Mouse (Mus musculus): Measurements from ENCODE around the gene 4933415A04Rik. TPM values are rescaled to one million over a fixed set of nuclear protein-coding genes. Genes with fewer than 3 reads are reported as not detected.

4933415A04Rik gene
- polyA plus RNA-seq, 1 experiment from 2014 or later, result 3.8 TPM

GRCm38 (mm10) chr11:43621769-43622168 is 34.9 kb downstream of the 4933415A04Rik start:
- WGBS, result 64% methylated on average over 5 of the region's 5 CpGs
- Histone ChIP-seq H3K4me3 (replicated peaks; ENCODE audit: low read depth, low read length) (no peak overlapping the region), H3K9ac (ENCODE audit: low read depth, low read length) (no peak overlapping the region), H3K4me1 (replicated peaks; ENCODE audit: insufficient read depth, low read length) (peaks cover 11% of the 10 kb centered on the region), H3K27me3 (ENCODE audit: insufficient read depth, low read length) (no peaks in the 10 kb centered on the region), H3K27ac (peak overlapping the region; percentile 58; the same call in 1 of the 2 replicates), H3K4me2 (ENCODE audit: low read length) (no peak overlapping the region), H3K9me3 (replicated peaks; ENCODE audit: low read length) (no peaks in the 10 kb centered on the region), H3K36me3 (ENCODE audit: insufficient read depth, low read length) (no peaks in the 10 kb centered on the region)
- ATAC-seq (replicated peaks; ENCODE audit: low FRiP score, low read depth) (peak; percentile 76), DNase-seq (ENCODE audit: low spot score) (no peak)
- TF ChIP-seq CTCF (IDR thresholded peaks at IDR 0.05; ENCODE audit: low read depth), result no peak

DNA sequence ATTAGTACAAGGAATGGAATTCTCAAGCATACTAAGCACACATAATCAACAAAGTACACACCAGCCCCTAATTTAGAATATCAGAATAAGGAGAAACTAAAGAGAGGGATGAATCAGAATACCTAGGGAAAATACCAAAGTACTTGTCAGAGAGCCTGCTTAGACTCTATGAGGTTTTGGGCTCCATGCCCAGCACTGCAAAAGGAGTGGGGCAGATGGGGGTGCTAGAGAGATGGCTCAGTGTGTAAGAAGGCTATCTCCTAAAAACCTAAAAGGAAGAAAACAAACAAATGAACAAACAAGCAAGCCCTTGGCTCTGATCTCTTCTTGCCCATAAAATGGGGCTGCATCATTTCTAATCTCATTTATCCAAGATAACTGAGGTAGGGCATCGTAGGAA is 37.5 kb downstream of the 4933415A04Rik start:
- no peaks in the 10 kb centered on the region for H3K9me3 ChIP-seq (replicated peaks; ENCODE audit: low read length)
- ATAC-seq (replicated peaks; ENCODE audit: low FRiP score, low read depth) (no peak), DNase-seq (ENCODE audit: low spot score) (no peak)
- H3K27ac ChIP-seq, result no peak overlapping the region
- H3K9ac ChIP-seq (ENCODE audit: low read depth, low read length), result no peak overlapping the region
- peaks cover 11% of the 10 kb centered on the region for H3K4me1 ChIP-seq (replicated peaks; ENCODE audit: insufficient read depth, low read length)
- H3K36me3 ChIP-seq (ENCODE audit: insufficient read depth, low read length), result no peaks in the 10 kb centered on the region
- H3K27me3 ChIP-seq (ENCODE audit: insufficient read depth, low read length), result no peaks in the 10 kb centered on the region
- WGBS, result 94% methylated on average over 1 of the region's 1 CpGs
- no peak overlapping the region for H3K4me3 ChIP-seq (replicated peaks; ENCODE audit: low read depth, low read length)
- no peak for TF ChIP-seq CTCF (IDR thresholded peaks at IDR 0.05; ENCODE audit: low read depth)
- no peak overlapping the region for H3K4me2 ChIP-seq (ENCODE audit: low read length)

- H3K4me2 ChIP-seq (ENCODE audit: low read length), result peak overlapping the region; percentile 34
- no peaks in the 10 kb centered on the region for H3K27me3 ChIP-seq (ENCODE audit: insufficient read depth, low read length)
- 0 out of 2 replicates have a peak, but pooled peaks have one; percentile 3 for TF ChIP-seq CTCF (IDR thresholded peaks at IDR 0.05; ENCODE audit: low read depth)
- ATAC-seq (replicated peaks; ENCODE audit: low FRiP score, low read depth) (peak; percentile 75), DNase-seq (ENCODE audit: low spot score) (peak; percentile 81)
- H3K9ac ChIP-seq (ENCODE audit: low read depth, low read length), result peak overlapping the region; percentile 19
- peaks cover 11% of the 10 kb centered on the region for H3K4me1 ChIP-seq (replicated peaks; ENCODE audit: insufficient read depth, low read length)
- 5% methylated on average over 12 of the region's 12 CpGs for WGBS
- no peaks in the 10 kb centered on the region for H3K9me3 ChIP-seq (replicated peaks; ENCODE audit: low read length)
- 0 out of 2 replicates have a peak overlapping the region, but pooled peaks have one; percentile 9 for H3K4me3 ChIP-seq (replicated peaks; ENCODE audit: low read depth, low read length)
- peak overlapping the region; percentile 62 for H3K27ac ChIP-seq
- H3K36me3 ChIP-seq (ENCODE audit: insufficient read depth, low read length), result no peaks in the 10 kb centered on the region
Measured at GRCm38 (mm10) chr11:43626300-43626926, 39.6 kb downstream of the 4933415A04Rik start.

DNA sequence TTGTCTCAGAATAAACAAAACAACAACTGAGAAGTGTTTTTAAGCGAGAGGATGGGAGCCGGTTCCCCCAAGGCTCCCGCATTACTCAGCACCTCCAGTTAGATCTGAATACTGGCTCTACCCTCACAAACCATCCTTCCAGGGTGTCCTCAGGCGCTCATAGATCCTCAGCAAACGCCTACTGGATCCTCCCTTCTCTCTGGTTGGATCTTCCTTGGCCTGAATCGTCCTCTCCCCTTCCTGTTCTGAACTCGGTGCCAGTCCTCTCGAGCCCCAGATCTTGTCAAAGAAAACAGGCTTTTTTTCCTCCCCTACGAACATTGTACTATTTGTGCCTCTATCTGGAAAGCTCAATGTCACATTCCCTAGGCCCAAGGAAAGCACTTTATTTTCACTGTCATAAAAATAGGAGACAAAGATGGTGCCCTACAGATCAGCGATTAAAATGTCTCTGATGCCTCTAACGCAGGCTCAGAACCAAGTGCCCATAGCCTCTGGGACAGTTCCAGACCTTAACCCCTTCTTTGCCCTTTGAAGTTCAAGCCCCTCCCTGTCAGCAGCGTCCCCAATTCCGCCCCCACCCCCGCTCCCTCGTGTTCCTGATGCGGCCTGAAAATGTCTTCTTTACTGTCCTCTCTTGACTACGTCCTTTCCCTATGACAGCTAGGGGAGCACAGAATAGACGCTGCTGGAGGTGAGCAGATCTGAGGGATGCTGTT is 40.2 kb downstream of the 4933415A04Rik start:
- 31% methylated on average over 18 of the region's 18 CpGs for WGBS
- DNase-seq (ENCODE audit: low spot score) (no peak), ATAC-seq (replicated peaks; ENCODE audit: low FRiP score, low read depth) (no peak)
- Histone ChIP-seq H3K36me3 (ENCODE audit: insufficient read depth, low read length) (no peaks in the 10 kb centered on the region), H3K4me3 (replicated peaks; ENCODE audit: low read depth, low read length) (0 out of 2 replicates have a peak overlapping the region, but pooled peaks have one; percentile 9), H3K9ac (ENCODE audit: low read depth, low read length) (no peak overlapping the region; the same call in 1 of the 2 replicates), H3K27ac (peak overlapping the region; percentile 62), H3K9me3 (replicated peaks; ENCODE audit: low read length) (no peaks in the 10 kb centered on the region), H3K27me3 (ENCODE audit: insufficient read depth, low read length) (no peaks in the 10 kb centered on the region), H3K4me1 (replicated peaks; ENCODE audit: insufficient read depth, low read length) (peaks cover 11% of the 10 kb centered on the region), H3K4me2 (ENCODE audit: low read length) (peak overlapping the region; percentile 34)
- no peak for TF ChIP-seq CTCF (IDR thresholded peaks at IDR 0.05; ENCODE audit: low read depth)

- no peak for TF ChIP-seq CTCF (IDR thresholded peaks at IDR 0.05; ENCODE audit: low read depth)
- no peak for DNase-seq (ENCODE audit: low spot score)
- Histone ChIP-seq H3K4me1 (replicated peaks; ENCODE audit: insufficient read depth, low read length) (peaks cover 13% of the 10 kb centered on the region), H3K4me2 (ENCODE audit: low read length) (no peak overlapping the region), H3K27me3 (ENCODE audit: insufficient read depth, low read length) (no peaks in the 10 kb centered on the region), H3K36me3 (ENCODE audit: insufficient read depth, low read length) (no peaks in the 10 kb centered on the region), H3K27ac (no peak overlapping the region), H3K9me3 (replicated peaks; ENCODE audit: low read length) (no peaks in the 10 kb centered on the region), H3K9ac (ENCODE audit: low read depth, low read length) (no peak overlapping the region), H3K4me3 (replicated peaks; ENCODE audit: low read depth, low read length) (no peak overlapping the region)
- 76% methylated on average over 9 of the region's 9 CpGs for WGBS
- ATAC-seq (replicated peaks; ENCODE audit: low FRiP score, low read depth), result no peak
Measured at GRCm38 (mm10) chr11:43631645-43632044, 44.8 kb downstream of the 4933415A04Rik start.

DNA sequence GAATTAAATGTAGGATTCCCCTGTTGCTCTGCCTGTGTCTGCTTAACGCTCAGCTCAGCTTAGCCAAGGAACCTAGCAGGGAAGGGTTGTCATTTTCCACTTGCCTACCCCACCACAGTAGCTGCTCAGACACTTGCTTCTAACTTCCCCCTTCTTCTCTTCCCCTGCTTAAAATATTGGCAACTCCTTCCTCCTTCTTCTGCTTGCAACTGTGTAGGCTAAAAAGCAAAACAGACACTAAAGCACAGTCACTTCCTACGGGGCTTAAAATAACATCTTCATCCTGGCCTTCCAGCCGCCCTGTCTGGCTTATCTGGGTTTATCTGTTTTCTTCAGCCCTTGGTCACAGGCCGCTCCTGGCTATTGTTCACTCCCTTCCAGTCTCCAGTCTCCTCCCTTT is 45.7 kb downstream of the 4933415A04Rik start:
- TF ChIP-seq CTCF (IDR thresholded peaks at IDR 0.05; ENCODE audit: low read depth), result no peak
- Histone ChIP-seq H3K4me3 (replicated peaks; ENCODE audit: low read depth, low read length) (no peak overlapping the region), H3K27ac (0 out of 2 replicates have a peak overlapping the region, but pooled peaks have one; percentile 4), H3K9me3 (replicated peaks; ENCODE audit: low read length) (no peaks in the 10 kb centered on the region), H3K4me2 (ENCODE audit: low read length) (no peak overlapping the region), H3K36me3 (ENCODE audit: insufficient read depth, low read length) (no peaks in the 10 kb centered on the region), H3K9ac (ENCODE audit: low read depth, low read length) (no peak overlapping the region), H3K27me3 (ENCODE audit: insufficient read depth, low read length) (no peaks in the 10 kb centered on the region), H3K4me1 (replicated peaks; ENCODE audit: insufficient read depth, low read length) (0 out of 2 replicates have a peak, but pooled peaks cover 8% of the 10 kb centered on the region)
- DNase-seq (ENCODE audit: low spot score) (no peak), ATAC-seq (replicated peaks; ENCODE audit: low FRiP score, low read depth) (no peak)
- WGBS, result 40% methylated on average over 4 of the region's 4 CpGs

Data from kidney, postnatal 0 days (tissue).